Mouse (Mus musculus): ENCODE results near the gene Fndc3b. TPM values are rescaled to one million over a fixed set of nuclear protein-coding genes. Genes with fewer than 3 reads are reported as not detected.

Gene Fndc3b
- polyA plus RNA-seq, 1 experiment, result 5.0 TPM

GRCm38 (mm10) chr3:27384836-27385235, 326.3 kb downstream of the Fndc3b start:
- H3K36me3 ChIP-seq (ENCODE audit: control insufficient read depth, insufficient read depth, low read length), result no peaks in the 10 kb centered on the region
- no peaks in the 10 kb centered on the region for H3K27me3 ChIP-seq (ENCODE audit: control insufficient read depth, insufficient read depth, low read length)
- TF ChIP-seq CTCF (IDR thresholded peaks at IDR 0.05; ENCODE audit: control insufficient read depth, insufficient read depth, insufficient replicate concordance, low read depth, low read length) (no peak), POLR2A (IDR thresholded peaks at IDR 0.05; ENCODE audit: control insufficient read depth, low read depth, low read length) (no peak)

GRCm38 (mm10) chr3:27377935-27378334, 333.2 kb downstream of the Fndc3b start:
- Histone ChIP-seq H3K4me3 (ENCODE audit: control insufficient read depth, low read depth, low read length) (no peak overlapping the region), H3K27ac (ENCODE audit: control insufficient read depth, insufficient read depth, low read depth, low read length) (no peak overlapping the region), H3K4me1 (ENCODE audit: control insufficient read depth, insufficient read depth, low read length) (no peaks in the 10 kb centered on the region), H3K27me3 (ENCODE audit: control insufficient read depth, insufficient read depth, low read length) (no peaks in the 10 kb centered on the region), H3K36me3 (ENCODE audit: control insufficient read depth, insufficient read depth, low read length) (no peaks in the 10 kb centered on the region)
- TF ChIP-seq CTCF (IDR thresholded peaks at IDR 0.05; ENCODE audit: control insufficient read depth, insufficient read depth, insufficient replicate concordance, low read depth, low read length) (no peak), POLR2A (IDR thresholded peaks at IDR 0.05; ENCODE audit: control insufficient read depth, low read depth, low read length) (no peak)

More at GRCm38 (mm10) chr3:27384836-27385235, 326.3 kb downstream of the Fndc3b start:
- Histone ChIP-seq H3K27ac (ENCODE audit: control insufficient read depth, insufficient read depth, low read depth, low read length) (no peak overlapping the region), H3K4me3 (ENCODE audit: control insufficient read depth, low read depth, low read length) (no peak overlapping the region), H3K4me1 (ENCODE audit: control insufficient read depth, insufficient read depth, low read length) (no peaks in the 10 kb centered on the region)

GRCm38 (mm10) chr3:27374396-27374795, 336.7 kb downstream of the Fndc3b start:
- Histone ChIP-seq H3K4me1 (ENCODE audit: control insufficient read depth, insufficient read depth, low read length) (peaks cover 11% of the 10 kb centered on the region), H3K27me3 (ENCODE audit: control insufficient read depth, insufficient read depth, low read length) (no peaks in the 10 kb centered on the region), H3K36me3 (ENCODE audit: control insufficient read depth, insufficient read depth, low read length) (no peaks in the 10 kb centered on the region), H3K27ac (ENCODE audit: control insufficient read depth, insufficient read depth, low read depth, low read length) (no peak overlapping the region), H3K4me3 (ENCODE audit: control insufficient read depth, low read depth, low read length) (no peak overlapping the region)
- TF ChIP-seq CTCF (IDR thresholded peaks at IDR 0.05; ENCODE audit: control insufficient read depth, insufficient read depth, insufficient replicate concordance, low read depth, low read length) (no peak), POLR2A (IDR thresholded peaks at IDR 0.05; ENCODE audit: control insufficient read depth, low read depth, low read length) (no peak)

GRCm38 (mm10) chr3:27371725-27372650, 339.1 kb downstream of the Fndc3b start:
- Histone ChIP-seq H3K36me3 (ENCODE audit: control insufficient read depth, insufficient read depth, low read length) (no peaks in the 10 kb centered on the region), H3K27ac (ENCODE audit: control insufficient read depth, insufficient read depth, low read depth, low read length) (no peak overlapping the region), H3K4me3 (ENCODE audit: control insufficient read depth, low read depth, low read length) (peak overlapping the region; percentile 15), H3K4me1 (ENCODE audit: control insufficient read depth, insufficient read depth, low read length) (peaks cover 11% of the 10 kb centered on the region), H3K27me3 (ENCODE audit: control insufficient read depth, insufficient read depth, low read length) (no peaks in the 10 kb centered on the region)
- no peak for TF ChIP-seq POLR2A (IDR thresholded peaks at IDR 0.05; ENCODE audit: control insufficient read depth, low read depth, low read length)

- no peaks in the 10 kb centered on the region for H3K27me3 ChIP-seq (ENCODE audit: control insufficient read depth, insufficient read depth, low read length)
- no peaks in the 10 kb centered on the region for H3K36me3 ChIP-seq (ENCODE audit: control insufficient read depth, insufficient read depth, low read length)
- H3K4me1 ChIP-seq (ENCODE audit: control insufficient read depth, insufficient read depth, low read length), result peaks cover 11% of the 10 kb centered on the region
These were observed 339.9 kb downstream of the Fndc3b start, which contains the start of gene Ghsr for GRCm38 (mm10) chr3:27371276-27371621. Gene Ghsr (plus strand): TSS chr3:27371351.

GRCm38 (mm10) chr3:27370582-27371275, 340.4 kb downstream of the Fndc3b start:
- no peak for TF ChIP-seq CTCF (IDR thresholded peaks at IDR 0.05; ENCODE audit: control insufficient read depth, insufficient read depth, insufficient replicate concordance, low read depth, low read length)
- no peak for TF ChIP-seq POLR2A (IDR thresholded peaks at IDR 0.05; ENCODE audit: control insufficient read depth, low read depth, low read length)
- H3K4me3 ChIP-seq (ENCODE audit: control insufficient read depth, low read depth, low read length), result no peak overlapping the region
- no peaks in the 10 kb centered on the region for H3K27me3 ChIP-seq (ENCODE audit: control insufficient read depth, insufficient read depth, low read length)
- no peak overlapping the region for H3K27ac ChIP-seq (ENCODE audit: control insufficient read depth, insufficient read depth, low read depth, low read length)
- peaks cover 11% of the 10 kb centered on the region for H3K4me1 ChIP-seq (ENCODE audit: control insufficient read depth, insufficient read depth, low read length)
- H3K36me3 ChIP-seq (ENCODE audit: control insufficient read depth, insufficient read depth, low read length), result no peaks in the 10 kb centered on the region

More at GRCm38 (mm10) chr3:27371276-27371621, 339.9 kb downstream of the Fndc3b start, which contains the start of gene Ghsr:
- Histone ChIP-seq H3K27ac (ENCODE audit: control insufficient read depth, insufficient read depth, low read depth, low read length) (no peak within 1 kb of the TSS), H3K4me3 (ENCODE audit: control insufficient read depth, low read depth, low read length) (peak within 1 kb of the TSS; percentile 15)
- TF ChIP-seq CTCF (IDR thresholded peaks at IDR 0.05; ENCODE audit: control insufficient read depth, insufficient read depth, insufficient replicate concordance, low read depth, low read length), result no peak
- no peak for TF ChIP-seq POLR2A (IDR thresholded peaks at IDR 0.05; ENCODE audit: control insufficient read depth, low read depth, low read length)

- Histone ChIP-seq H3K27ac (ENCODE audit: control insufficient read depth, insufficient read depth, low read depth, low read length) (no peak overlapping the region), H3K36me3 (ENCODE audit: control insufficient read depth, insufficient read depth, low read length) (no peaks in the 10 kb centered on the region), H3K27me3 (ENCODE audit: control insufficient read depth, insufficient read depth, low read length) (no peaks in the 10 kb centered on the region), H3K4me3 (ENCODE audit: control insufficient read depth, low read depth, low read length) (no peak overlapping the region), H3K4me1 (ENCODE audit: control insufficient read depth, insufficient read depth, low read length) (peaks cover 11% of the 10 kb centered on the region)
- no peak for TF ChIP-seq CTCF (IDR thresholded peaks at IDR 0.05; ENCODE audit: control insufficient read depth, insufficient read depth, insufficient replicate concordance, low read depth, low read length)
- TF ChIP-seq POLR2A (IDR thresholded peaks at IDR 0.05; ENCODE audit: control insufficient read depth, low read depth, low read length), result no peak
These were observed 341.0 kb downstream of the Fndc3b start for GRCm38 (mm10) chr3:27370125-27370524.

Other genes starting within 250 kb of the Fndc3b start
- 0.17 and 0.32 TPM in 2 replicates for gene Tmem212, start 185.1 kb upstream of the Fndc3b start, polyA plus RNA-seq (2012; rRNA removed)
- gene Pld1, start 227.4 kb upstream of the Fndc3b start, polyA plus RNA-seq (2012; rRNA removed), result 0.93 and 1.0 TPM in 2 replicates